Mouse (Mus musculus) lung, postnatal 10 days (tissue): ENCODE data around the gene Hprt.
"Not testable (repeated sequence)": the region's sequence is repeated elsewhere in the genome, so short reads cannot be mapped to it uniquely, and the experiment has no call there.

Source experiments
- DNase-seq: peaks from one replicate; pipeline ENCODE4 v3.0.0; 2021

The Hprt gene

DNA sequence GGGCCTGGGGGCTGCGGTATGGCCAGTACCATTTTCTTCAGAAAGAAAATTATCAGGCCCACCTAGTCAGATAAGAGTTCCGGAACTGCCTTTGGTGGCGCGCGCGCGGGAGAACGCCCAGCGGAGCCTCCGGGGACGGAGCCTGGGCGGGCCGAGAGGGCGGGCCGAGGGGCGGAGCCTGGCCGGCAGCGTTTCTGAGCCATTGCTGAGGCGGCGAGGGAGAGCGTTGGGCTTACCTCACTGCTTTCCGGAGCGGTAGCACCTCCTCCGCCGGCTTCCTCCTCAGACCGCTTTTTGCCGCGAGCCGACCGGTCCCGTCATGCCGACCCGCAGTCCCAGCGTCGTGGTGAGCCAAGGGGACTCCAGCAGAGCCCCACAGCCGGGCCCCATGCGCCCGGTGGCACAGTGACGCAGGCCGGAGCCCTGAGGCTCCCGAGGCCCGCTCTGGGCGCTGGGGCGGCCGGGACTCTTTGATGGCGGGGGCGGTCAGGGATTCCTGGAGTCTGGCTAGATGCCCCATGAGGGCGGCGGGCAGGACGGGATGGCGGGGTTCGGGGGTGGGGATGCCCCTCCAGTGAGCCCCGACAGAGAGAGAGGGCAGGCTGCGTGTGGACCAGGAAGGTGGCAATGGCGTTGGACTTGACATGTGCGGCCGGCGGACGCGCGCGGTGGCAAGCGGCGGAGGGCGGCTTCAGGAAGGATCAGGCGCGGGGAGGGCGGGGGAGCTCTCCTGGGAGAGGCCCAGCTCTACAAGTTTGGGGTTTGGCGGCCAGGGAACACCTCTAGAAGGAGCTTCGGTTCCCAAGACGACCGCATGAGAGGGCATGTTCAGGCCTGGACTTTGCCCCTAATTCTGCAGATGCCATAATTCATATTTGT is at the start of gene Hprt:
TSS of gene Hprt (plus strand) at position 233 of the 879 bp plus-strand sequence.
- peak; percentile 93 for DNase-seq

DNA sequence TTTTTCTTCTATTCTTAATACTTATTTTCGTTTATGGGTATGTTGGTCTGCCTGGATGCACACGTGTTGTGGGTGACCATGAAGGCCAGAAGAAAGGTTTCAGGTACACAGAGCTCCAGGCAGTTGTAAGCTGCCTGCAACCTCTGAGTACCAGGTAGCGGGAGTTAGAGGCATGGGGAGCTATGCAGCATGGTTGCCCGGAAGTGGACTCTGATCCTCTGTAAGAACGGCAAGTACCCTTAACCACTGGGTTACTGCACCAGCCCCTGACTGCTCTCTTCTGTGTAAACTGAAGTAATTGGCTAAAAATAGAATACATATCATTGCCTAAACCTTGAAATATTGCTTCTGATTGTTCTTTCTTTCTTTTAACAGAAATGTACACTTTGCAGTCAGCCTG is 42.4 kb upstream of the Hprt start:
- DNase-seq, result no peak

DNA sequence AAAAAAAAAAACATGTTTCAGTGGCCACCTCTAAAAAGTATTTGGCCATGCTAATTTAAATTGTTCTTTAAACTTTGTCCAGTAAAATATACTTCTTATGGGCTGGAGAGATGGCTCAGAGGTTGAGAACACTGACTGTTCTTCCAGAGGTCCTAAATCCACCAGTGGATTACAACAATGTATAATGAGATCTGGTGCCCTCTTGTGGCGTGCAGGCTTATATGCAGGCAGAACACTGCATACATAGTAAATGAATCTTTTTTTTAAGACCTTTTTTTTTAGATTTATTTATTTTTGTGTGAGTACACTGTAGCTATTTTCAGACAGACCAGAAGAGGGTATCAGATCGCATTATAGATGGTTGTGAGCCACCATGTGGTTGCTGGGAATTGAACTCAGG is 38.2 kb upstream of the Hprt start:
- DNase-seq, result peak; percentile 31

DNA sequence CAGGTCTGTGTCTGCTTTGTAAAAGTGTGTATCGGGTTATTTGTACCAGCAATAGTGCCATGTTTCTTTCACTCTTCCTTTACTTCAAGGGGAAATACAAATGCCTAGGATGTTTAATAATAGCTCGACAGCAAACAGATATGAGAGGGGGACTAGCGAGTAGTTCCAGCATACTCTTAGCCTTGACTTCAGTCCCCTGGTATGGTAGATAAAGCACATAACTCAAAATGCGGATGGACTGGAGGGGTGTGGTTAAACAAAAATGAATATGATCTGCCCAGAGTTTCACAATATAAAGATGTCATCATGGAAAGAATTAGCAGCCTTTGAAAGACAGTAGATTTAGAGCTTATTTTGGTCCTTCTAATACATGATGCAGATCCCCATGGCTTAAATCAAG is 31.0 kb upstream of the Hprt start:
- DNase-seq, result no peak

DNA sequence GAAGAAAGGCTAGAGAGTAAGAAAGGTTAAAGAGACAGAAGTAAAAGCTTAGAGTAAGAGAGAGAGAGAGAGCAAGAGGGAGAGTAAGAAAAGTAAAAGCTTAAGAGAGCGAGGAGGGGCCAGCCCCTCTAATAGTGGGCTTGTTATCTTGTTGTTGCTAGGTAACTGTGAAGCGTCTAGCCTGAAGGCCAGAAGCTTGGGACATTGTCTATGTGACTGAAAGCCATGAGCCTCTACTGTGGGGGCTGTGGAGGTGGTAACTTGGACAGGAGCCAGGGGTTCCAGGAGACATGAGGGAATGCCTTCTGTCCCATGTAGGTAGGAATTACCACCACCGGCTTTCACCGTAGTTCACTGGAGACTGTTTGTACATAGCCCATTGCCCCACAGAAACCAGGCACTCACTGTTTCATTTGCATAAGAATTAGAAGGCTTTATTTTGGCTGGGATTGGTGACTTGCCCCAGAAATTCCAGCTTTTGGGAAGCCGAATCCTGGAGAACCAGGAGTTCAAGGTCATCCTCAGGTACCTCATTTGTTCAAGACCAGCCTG is 26.3 kb upstream of the Hprt start:
- no peak for DNase-seq

DNA sequence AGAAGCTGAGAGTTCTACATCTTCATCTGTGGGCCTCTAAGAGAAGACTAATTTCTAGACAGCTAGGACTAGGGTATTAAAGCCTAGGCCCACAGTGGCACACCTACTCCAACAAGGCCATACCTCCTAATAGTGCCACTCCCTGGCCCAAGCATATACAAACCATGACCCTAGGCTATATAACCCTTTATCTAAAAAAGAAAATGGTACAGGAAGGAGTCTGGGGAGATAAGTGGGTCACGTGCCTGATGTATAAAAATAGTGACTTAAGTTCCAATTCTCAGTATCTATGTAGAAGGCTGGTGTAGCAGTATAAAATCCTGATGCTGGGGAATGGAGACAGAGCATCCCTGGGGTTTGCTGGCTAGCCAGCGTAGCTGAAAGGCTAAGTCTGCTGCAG is 22.8 kb upstream of the Hprt start:
- no peak for DNase-seq

DNA sequence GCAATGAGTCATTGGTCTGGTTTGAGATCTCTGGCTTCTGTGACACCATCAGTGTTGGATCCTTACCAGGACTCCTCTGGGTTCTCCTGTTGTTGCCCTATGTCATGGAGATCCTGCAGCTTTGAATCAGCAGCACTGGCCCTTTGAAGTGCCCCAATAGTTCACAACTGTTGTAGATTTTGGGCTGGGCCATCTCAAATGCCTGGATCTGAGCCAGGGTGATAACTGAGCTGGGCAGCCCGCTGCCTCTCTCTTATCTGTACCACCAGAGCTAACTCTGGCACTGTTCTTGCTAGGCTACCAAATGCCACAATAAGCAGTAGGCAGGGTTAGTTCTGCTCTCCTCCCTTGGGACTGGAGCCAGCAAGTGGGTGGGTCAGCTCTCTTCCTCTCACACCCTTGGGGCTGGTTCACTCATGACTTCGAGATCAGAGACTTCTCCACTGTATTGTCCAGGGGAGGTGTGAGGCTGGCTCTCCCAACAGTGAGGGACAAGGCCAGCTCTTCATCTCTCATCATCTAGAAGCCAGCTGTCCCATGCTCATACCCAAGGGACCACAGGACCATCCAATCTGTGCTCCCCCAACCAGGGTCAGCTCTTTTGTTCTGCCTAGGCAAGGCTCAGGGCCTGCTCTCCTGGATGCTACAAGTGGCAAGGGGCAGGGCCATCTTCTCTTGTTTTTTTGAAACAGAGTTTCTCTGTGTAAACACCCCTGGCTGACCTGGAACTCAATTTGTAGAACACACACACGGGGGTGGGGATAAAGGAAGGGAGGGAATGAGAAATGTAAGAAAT is 16.5 kb upstream of the Hprt start:
- peak; percentile 62 for DNase-seq

DNA sequence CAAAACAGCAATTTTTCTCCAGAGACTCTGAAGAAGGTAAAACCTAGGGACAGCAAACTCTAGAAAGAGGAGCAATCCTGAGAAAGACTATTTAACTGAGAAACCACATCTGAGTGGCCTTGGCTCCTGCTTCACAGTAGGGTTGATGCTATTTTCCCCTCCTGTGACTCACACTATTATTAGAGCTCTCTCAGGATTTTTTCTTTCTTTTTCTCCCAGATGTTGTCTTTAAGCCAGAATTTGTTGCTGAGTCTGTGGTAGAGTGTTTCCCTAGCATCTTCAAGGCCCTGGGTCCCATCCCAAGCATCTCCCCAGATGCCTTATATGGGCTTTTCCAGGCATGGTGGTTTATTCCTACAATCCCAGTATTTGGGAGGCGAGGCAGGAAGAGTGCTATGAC is 15.8 kb upstream of the Hprt start:
- no peak for DNase-seq

DNA sequence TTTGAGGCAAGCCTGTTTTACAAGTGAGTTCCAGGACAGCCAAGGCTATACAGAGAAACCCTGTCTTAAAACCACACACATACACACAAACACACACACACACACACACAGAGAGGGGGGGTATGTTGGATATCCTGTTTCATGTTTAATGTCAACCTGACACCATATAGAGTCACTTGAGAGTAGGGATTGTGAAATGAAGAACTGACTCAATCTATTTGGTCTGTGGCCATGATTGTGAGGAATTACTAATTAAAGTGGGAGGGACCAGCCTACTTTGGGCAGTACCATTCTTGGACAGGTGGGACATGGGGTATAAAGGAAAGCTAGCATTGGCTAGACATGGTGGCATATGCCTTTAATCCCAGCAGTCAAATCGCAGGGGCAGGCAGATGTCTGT is 15.3 kb upstream of the Hprt start:
- DNase-seq, result no peak

DNA sequence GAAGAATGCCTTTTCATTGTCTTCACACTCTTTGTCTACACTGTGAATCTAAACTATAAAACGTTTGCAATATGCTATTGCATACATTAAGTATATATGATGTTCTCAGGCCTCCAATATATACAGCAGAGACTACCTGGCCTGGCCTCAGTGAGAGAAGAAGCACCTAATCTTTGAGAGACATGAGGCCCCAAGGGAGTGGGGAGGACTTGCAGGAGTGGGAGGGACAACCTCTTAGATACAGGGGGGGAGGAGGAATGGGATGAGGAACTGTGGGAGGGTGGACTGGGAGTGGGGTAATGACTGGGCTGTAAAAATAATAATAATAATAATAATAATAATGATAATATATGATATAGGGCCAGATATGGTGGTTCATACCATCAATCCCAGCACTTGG is 9.4 kb upstream of the Hprt start:
- DNase-seq, result no peak

DNA sequence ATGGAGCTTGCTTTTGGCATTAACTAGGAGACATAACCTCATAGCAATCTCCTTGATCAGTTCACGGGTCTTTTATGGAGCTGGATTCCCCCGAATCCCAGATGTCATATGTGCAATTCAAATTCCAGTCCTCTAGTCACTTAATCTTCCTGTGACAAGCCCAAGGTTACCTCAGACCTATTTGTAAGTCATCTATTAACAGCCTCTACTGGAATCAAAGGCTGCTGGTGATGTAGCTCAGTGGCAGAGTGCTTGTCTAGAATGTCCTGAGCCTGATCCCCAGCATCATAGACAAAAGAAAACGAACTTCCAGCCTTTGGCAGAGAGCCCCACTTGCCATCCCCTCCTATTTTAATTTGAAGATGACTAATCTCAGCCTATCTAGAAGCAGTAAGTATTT is 6.6 kb upstream of the Hprt start:
- DNase-seq, result no peak

DNA sequence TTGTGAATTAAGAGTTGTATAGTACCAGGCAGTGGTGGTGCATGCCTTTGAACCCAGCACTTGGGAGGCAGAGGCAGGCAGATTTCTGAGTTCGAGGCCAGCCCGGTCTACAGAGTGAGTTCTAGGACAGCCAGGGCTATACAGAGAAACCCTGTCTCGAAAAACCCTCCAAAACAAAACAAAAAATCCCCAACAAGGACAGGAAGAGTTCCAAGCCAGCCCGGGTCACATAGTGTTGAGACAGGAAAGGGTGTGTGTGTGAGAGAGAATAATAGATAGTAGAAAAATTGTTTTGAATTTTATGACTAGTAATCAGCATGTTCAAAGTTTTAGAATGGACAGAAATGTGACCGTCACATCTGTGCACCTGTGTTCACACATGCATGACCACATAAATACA is 6.8 kb downstream of the Hprt start:
- DNase-seq, result not testable (repeated sequence)

DNA sequence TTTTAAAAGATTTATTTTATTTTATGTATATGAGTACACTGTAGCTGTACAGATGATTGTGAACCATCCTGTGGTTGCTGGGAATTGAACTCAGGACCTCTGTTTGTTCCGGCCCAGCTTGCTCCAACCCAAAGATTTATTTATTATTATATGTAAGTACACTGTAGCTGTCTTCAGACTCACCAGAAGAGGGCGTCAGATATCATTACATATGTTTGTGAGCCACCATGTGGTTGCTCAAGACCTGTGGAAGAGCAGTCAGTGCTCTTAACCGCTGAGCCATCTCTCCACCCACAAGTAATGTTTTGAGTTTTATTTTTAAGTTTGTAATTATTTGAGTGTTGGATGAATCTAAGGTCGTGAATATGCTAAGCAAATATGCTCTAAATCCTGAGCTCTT is 16.9 kb downstream of the Hprt start:
- DNase-seq, result not testable (repeated sequence)

DNA sequence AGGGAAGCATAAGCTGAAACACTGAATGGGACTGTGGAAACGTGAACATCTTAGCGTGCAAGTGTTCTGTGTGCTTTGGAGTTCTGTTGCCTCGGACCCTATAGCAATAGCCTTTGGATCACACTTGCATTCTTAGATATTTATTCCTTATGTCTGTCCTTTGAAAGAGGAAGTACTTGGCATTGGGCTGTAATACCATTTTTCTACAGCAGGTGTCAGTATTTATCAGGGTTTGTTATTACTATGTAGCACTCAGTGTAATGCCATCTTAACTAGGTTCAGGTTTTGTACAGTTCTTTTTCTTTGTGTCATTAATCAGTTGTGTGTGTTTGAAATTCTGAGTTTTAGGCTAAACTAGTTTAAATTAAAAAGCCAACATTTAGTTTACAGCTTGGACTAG is 18.1 kb downstream of the Hprt start:
- DNase-seq, result peak; percentile 49

DNA sequence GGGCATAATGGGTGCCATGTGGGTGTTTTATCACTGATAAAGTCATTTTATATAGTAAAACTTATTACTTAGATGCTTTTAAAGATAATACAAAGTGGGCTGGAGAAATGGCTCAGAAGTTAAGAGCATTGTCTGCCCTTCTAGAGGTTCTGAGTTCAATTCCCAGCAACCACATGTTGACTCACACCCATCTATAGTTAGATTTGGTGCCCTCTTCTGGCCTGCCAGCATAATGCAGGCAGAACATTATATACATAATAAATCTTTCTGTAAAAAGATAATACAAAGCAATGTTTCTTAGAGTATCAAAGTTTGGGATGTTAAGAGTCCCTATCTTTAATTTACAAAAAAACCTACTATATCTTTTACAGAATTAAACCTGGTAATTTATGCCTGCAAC is 27.6 kb downstream of the Hprt start:
- no peak for DNase-seq

DNA sequence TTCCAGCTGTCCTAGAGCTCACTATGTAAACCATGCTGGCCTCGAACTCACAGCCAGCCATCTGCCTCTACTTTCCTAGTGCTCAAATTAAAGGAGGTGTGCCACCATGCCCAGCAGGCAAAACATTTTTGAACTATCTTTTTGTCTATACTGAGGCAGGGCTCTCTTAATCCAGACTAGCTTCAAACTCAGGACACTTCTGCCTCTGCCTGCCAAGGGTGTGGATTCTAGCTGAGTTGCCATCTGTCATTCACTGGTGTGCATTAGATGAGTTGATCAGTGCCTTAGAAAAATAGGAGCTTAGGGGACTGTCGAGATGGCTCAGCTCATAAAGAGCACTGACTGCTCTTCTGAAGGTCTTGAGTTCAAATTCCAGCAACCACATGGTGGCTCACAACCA is 35.1 kb downstream of the Hprt start:
- DNase-seq, result no peak

DNA sequence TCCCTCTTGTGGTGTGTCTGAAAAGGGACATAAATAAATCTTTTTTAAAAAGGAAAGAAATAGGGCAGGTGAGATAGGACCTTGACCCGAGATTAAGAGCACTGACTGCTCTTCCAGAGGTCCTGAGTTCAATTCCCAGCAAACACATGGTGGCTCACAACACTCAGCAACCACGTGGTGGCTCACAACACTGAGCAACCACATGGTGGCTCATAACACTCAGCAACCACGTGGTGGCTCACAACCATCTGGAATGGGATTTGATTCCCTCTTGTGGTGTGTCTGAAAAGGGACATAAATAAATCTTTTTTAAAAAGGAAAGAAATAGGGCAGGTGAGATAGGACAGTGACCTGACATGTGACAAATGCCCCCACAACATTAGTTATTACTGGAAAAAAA is 36.3 kb downstream of the Hprt start:
- DNase-seq, result peak; percentile 20

DNA sequence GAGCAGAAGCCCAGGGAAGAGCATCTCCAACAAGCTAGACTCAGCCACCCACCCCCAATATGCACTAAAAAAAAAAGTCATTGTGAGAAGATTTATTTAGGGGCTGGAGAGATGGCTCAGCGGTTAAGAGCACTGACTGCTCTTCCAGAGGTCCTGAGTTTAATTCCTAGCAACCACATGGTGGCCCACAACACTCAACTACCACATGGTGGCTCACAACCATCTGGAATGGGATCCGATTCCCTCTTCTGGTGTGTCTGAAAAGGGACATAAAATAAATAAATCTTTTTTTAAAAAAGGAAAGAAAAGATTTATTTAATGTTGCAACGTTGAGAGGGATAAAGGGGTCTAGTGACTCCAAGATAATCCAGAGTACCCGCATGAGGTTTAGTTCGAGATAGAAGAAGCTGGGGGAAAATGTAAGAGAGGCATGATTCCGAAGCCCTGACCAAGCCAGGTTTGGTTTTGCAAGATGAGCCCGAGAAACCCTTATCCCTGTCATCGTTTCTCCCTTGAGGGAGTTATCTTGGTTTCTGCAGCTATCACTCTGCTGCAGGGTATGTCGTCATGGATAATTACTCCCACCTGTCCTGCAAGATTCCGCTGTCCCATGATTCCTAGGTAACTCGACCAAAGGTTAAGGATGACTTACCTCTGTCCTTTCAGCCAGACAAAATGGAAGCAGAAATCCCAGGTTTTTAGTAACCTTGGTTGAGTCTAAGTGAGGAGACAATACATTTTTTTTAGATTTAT is 37.7 kb downstream of the Hprt start:
- DNase-seq, result peak; percentile 32

DNA sequence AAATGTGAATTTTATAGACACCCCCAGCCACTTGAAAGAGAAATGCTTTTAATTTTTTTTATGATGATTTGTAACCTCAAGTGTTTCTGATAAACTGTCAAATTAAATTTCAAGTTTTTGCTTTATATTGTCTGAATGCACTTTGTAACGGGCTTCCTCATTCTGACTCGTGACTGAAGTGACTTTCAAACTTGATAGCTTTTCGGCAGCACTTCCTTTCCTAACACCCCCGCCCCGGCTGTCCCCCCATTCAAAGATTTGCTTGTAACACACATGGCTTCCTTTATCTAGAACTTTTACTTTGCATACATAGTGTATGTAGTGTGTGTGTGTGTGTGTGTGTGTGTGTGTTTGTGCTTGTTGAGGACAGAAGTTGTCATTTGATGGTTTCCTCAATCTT is 41.6 kb downstream of the Hprt start:
- DNase-seq, result no peak

DNA sequence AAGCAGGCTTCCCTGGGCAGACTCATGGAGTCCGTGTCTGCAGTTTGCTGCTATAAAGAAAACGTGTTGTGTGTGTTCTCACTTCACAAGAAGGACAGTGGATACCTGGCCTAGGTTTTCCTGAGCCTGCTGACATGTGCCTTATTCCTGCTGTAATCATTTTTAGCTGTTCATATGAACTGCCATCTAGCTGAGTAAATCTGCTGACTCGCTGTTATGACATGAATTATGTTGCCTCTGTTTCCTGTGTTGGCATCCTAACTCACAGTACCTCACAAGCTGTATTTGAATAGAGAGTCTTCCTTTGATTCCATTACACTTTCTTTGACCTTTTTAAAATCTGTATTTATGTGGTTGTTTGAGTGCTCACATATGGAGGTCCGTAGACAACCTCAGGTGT is 50.3 kb downstream of the Hprt start:
- DNase-seq, result no peak

DNA sequence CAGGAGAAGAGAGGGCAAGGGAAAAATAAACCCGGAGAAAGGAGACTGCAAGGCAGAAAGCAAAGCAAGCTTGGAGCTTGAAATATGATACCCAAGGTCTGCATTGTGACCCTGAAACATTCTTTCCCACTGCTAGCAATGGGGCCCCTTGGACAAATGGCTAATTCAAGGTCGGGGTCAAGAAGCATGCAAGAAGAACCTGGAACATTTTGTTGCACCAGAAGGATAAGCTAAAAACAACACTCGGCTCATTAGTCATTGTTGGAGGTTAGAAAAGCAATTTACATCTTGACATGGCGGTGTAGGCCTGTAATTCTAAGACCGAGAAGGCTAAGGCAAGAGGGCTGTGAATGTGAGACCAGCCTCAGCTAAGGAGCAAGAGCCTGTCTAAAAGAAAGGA is 51.7 kb downstream of the Hprt start:
- DNase-seq, result no peak

DNA sequence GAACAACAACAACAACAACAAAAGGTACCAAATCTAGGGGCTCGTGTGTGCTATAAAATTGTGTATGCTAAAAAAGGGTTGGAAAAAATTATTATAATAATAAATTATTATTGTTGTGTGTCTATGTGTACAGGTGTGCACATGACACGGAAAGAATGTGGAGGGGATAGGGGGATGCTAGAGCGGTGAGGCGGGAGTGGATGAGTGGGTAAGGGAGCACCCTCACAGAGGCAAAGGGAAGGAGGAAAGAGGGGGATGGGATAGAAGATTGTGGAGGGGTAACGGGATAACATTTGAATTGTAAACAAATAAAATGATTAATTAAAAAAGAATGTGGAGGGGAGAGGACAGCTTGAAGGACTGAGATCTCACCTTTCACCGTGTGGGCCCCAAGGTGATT is 52.2 kb downstream of the Hprt start:
- no peak for DNase-seq

DNA sequence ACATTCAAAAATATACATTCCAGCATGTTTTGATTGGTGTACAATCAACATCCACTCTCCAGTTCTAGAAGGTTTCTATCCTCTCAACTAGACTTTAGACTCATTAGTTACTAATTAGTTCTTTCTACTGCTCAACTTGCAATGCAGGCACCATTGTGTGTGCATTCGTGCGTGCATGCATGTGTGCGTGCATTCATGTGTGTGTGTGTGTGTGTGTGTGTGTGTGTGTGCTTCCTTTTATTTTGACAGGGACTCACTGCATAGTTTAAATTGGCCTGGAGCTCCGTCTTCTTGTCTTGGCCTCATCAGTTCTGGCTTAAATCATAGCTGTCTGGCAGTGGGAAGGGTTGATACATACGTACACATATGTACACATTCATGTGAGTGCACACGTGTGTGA is 53.1 kb downstream of the Hprt start:
- DNase-seq, result no peak
